Mouse (Mus musculus) spleen, adult 2 months (tissue): Measurements from ENCODE around the gene Stag1. TPM values are rescaled to one million over a fixed set of nuclear protein-coding genes. Genes with fewer than 3 reads are reported as not detected.

Experiments used
- DNase-seq, 2 experiments: peaks; one replicate each; pipeline versions ENCODE4 v3.0.0 to v3.0.0-alpha.2; 2012 to 2021; ENCODE audit warnings: low spot score in 2 of 2, low read depth in 1 of 2
- H3K27ac ChIP-seq: fragments of 200-500 bp; 2 replicates; pipeline ENCODE4 v1.5.1; 2012; ENCODE audit warnings: low read length, inconsistent platforms; ENCODE audit not compliant: insufficient read depth
- H3K27me3 ChIP-seq: fragments of 200-500 bp; 2 replicates; pipeline ENCODE4 v1.6.1; 2012; ENCODE audit warnings: mild to moderate bottlenecking, moderate library complexity, low read length, inconsistent platforms; ENCODE audit not compliant: control insufficient read depth, insufficient read depth
- H3K36me3 ChIP-seq: fragments of 200-500 bp; 2 replicates; pipeline ENCODE4 v1.6.1; 2012; ENCODE audit warnings: mild to moderate bottlenecking, low read length, inconsistent platforms; ENCODE audit not compliant: control insufficient read depth, insufficient read depth
- H3K4me1 ChIP-seq: fragments of 200-500 bp; 2 replicates; pipeline ENCODE4 v1.6.1; 2011; ENCODE audit warnings: inconsistent platforms; ENCODE audit not compliant: control insufficient read depth, insufficient read depth, insufficient read length
- H3K4me3 ChIP-seq: fragments of 200-500 bp; 2 replicates; pipeline ENCODE4 v1.5.1; 2011; ENCODE audit warnings: mild to moderate bottlenecking, inconsistent platforms; ENCODE audit not compliant: insufficient read depth, insufficient read length; ENCODE audit errors: extremely low read depth
- CTCF ChIP-seq: fragments of 200-500 bp; IDR thresholded peaks from 2 replicates; pipeline ENCODE4 v1.5.1; 2011; ENCODE audit warnings: mild to moderate bottlenecking, inconsistent platforms; ENCODE audit not compliant: insufficient read depth, insufficient read length, insufficient replicate concordance; ENCODE audit errors: extremely low read depth
- POLR2A ChIP-seq: fragments of 200-500 bp; IDR thresholded peaks from 2 replicates; pipeline ENCODE4 v1.6.1; 2011; ENCODE audit warnings: low read depth, low read length, inconsistent platforms
- WGBS: fragments of 180-500 bp; shearing (Covaris S2); methylation state at CpG from one replicate; pipeline ENCODE4 v1.1.7; 2018; 5-methylcytosine and 5-hydroxymethylcytosine counted together
- polyA plus RNA-seq: library from polyadenylated mRNA; depleted of rRNA; stranded (reverse); fragments of >200 nt; gene quantifications from 2 replicates; pipeline ENCODE4 v1.2.3, GENCODE M21; 2012

Gene Stag1
- polyA plus RNA-seq, 1 experiment: 2.5 TPM

DNA sequence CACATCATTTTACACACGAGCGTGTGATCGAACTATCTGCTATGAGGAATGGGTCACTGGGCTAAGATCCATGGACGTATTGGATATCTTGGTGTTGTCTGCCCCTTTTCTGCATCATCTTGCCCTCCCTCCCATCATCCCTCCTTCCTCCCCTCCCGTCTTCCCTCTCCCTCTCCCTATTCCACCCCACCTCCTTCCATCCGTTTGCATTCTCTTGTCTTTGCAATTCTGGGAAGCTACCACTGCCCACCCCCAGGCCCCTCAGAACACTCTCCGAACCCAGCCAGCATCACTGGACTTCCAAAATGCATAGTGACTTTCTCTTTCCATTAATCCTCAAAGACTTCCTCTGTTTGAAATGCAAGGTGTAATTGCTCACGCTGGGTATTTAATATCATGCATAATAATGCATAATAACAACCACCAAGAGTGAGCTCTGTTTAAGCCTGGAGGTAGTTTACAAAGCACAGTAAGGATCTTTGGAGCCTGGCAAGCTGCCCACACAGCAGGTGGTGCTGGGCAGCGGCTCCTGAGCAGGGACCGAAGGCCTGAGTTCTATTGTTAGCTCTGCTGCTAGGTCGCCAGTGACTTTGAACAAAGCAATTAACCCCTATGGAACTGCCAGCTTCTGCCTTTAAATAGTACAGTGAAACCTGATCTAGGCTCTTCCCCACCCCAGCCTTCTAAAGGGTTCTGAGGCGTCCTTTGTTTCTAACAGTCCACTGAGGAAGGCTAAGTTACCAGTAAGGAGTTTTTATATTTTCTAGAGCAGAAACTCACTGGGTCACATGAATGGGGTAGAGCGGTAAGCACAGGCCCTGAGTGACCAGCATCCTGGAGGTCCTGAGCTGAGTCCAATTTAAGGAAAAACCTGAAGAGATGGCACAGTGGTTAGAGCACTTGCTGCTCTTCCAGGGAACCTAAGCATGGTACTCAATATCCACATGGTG is 15.8 kb upstream of the Stag1 start:
- Histone ChIP-seq H3K36me3 (no peaks in the 10 kb centered on the region), H3K27me3 (no peaks in the 10 kb centered on the region), H3K4me3 (no peak overlapping the region), H3K4me1 (no peaks in the 10 kb centered on the region), H3K27ac (no peak overlapping the region)
- 82% methylated on average over 13 of the region's 13 CpGs for WGBS
- DNase-seq: no peak
- no peak for TF ChIP-seq POLR2A
- no peak for TF ChIP-seq CTCF

- Histone ChIP-seq H3K4me1 (no peaks in the 10 kb centered on the region), H3K36me3 (no peaks in the 10 kb centered on the region), H3K4me3 (no peak overlapping the region), H3K27ac (no peak overlapping the region), H3K27me3 (no peaks in the 10 kb centered on the region)
- 75% methylated on average over 13 of the region's 13 CpGs for WGBS
- TF ChIP-seq POLR2A (no peak), CTCF (no peak)
- DNase-seq: no peak
These were observed 14.6 kb upstream of the Stag1 start for GRCm38 (mm10) chr9:100582883-100583575.

GRCm38 (mm10) chr9:100584031-100584430 is 13.6 kb upstream of the Stag1 start:
- 92% methylated on average over 4 of the region's 4 CpGs for WGBS

GRCm38 (mm10) chr9:100590462-100590861 is 7.1 kb upstream of the Stag1 start:
- 17% methylated on average over 4 of the region's 4 CpGs for WGBS
- Histone ChIP-seq H3K27ac (no peak overlapping the region), H3K4me3 (no peak overlapping the region), H3K4me1 (no peaks in the 10 kb centered on the region), H3K27me3 (no peaks in the 10 kb centered on the region), H3K36me3 (no peaks in the 10 kb centered on the region)
- DNase-seq: no peak
- TF ChIP-seq CTCF (no peak), POLR2A (no peak)

More at GRCm38 (mm10) chr9:100584031-100584430, 13.6 kb upstream of the Stag1 start:
- Histone ChIP-seq H3K27me3 (no peaks in the 10 kb centered on the region), H3K4me3 (no peak overlapping the region), H3K36me3 (no peaks in the 10 kb centered on the region), H3K27ac (no peak overlapping the region), H3K4me1 (no peaks in the 10 kb centered on the region)
- DNase-seq: no peak
- no peak for TF ChIP-seq CTCF
- TF ChIP-seq POLR2A: no peak

GRCm38 (mm10) chr9:100596317-100596716 is 1.3 kb upstream of the Stag1 start:
- Histone ChIP-seq H3K4me3 (no peak overlapping the region), H3K4me1 (no peaks in the 10 kb centered on the region), H3K27ac (no peak overlapping the region), H3K27me3 (no peaks in the 10 kb centered on the region), H3K36me3 (no peaks in the 10 kb centered on the region)
- no peak for DNase-seq
- TF ChIP-seq CTCF (no peak), POLR2A (no peak)
- 89% methylated on average over 8 of the region's 8 CpGs for WGBS

DNA sequence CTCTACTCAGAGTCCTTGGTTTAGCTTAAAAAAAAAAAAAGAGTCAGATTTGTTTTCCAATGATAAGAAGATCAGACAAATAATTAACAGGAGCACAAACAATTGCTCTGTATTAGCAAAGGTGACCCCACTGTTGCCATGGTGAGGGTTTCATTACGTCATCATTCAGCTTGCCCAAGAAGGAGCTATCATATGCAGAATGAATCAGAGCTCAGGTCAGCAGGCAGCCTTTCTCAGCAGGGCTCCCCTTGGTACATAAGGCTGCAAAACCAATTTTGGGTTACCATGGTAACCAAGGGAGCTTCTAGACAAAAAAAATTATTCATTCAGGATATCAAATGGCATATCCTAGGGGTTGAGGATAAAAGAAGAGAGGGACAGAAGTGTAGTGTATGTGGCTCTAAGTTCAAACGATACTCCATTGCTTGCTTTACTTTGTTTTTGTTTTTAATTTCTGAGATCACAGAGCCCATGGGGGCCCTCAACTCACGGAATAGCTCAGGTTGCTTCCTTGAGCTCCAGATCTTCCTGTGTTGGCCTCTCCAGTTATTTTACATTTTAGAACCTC is 2.2 kb downstream of the Stag1 start:
- Histone ChIP-seq H3K27me3 (no peaks in the 10 kb centered on the region), H3K4me3 (no peak overlapping the region), H3K27ac (no peak overlapping the region), H3K36me3 (no peaks in the 10 kb centered on the region), H3K4me1 (no peaks in the 10 kb centered on the region)
- WGBS: 89% methylated on average over 3 of the region's 3 CpGs
- no peak for TF ChIP-seq POLR2A
- TF ChIP-seq CTCF: no peak
- DNase-seq: no peak
